Mouse (Mus musculus) thymus, adult 2 months (tissue): ENCODE results near the gene Osbpl3. TPM values are rescaled to one million over a fixed set of nuclear protein-coding genes. Genes with fewer than 3 reads are reported as not detected.
A peak's percentile ranks its signal among the peaks of the same experiment; 100 is the strongest.

Source experiments
- DNase-seq: peaks from one replicate; pipeline ENCODE4 v3.0.0; 2021
- H3K27ac ChIP-seq: fragments of 200-500 bp; 2 replicates; pipeline ENCODE4 v1.5.1; 2012; ENCODE audit warnings: low read length, control low read depth; ENCODE audit not compliant: control insufficient read depth, insufficient read depth
- H3K27me3 ChIP-seq: fragments of 200-500 bp; 2 replicates; pipeline ENCODE4 v1.6.1; 2012; ENCODE audit warnings: mild to moderate bottlenecking, low read length, moderate library complexity, mixed read lengths; ENCODE audit not compliant: control insufficient read depth, insufficient read depth
- H3K36me3 ChIP-seq: fragments of 200-500 bp; 2 replicates; pipeline ENCODE4 v1.6.1; 2012; ENCODE audit warnings: mild to moderate bottlenecking, low read length, moderate library complexity; ENCODE audit not compliant: control insufficient read depth, insufficient read depth
- H3K4me1 ChIP-seq: fragments of 200-500 bp; replicated peaks from 2 replicates; pipeline ENCODE4 v1.6.1; 2012; ENCODE audit warnings: low read length; ENCODE audit not compliant: control insufficient read depth, insufficient read depth
- H3K4me3 ChIP-seq: fragments of 200-500 bp; 2 replicates; pipeline ENCODE4 v1.5.1; 2012; ENCODE audit warnings: mild to moderate bottlenecking, low read length, control low read depth, moderate library complexity; ENCODE audit not compliant: control insufficient read depth, insufficient read depth
- CTCF ChIP-seq: fragments of 200-500 bp; IDR thresholded peaks from 2 replicates; pipeline ENCODE4 v1.5.1; 2012; ENCODE audit warnings: mild to moderate bottlenecking, control low read depth, low read length, moderate library complexity, borderline replicate concordance; ENCODE audit not compliant: control insufficient read depth, poor library complexity, insufficient read depth; ENCODE audit errors: extremely low read depth
- POLR2A ChIP-seq: fragments of 200-500 bp; IDR thresholded peaks from 2 replicates; pipeline ENCODE4 v1.6.1; 2012; ENCODE audit warnings: mild to moderate bottlenecking, low read length, control low read depth, moderate library complexity; ENCODE audit not compliant: control insufficient read depth, poor library complexity, insufficient read depth; ENCODE audit errors: extremely low read depth
- WGBS: fragments of 180-500 bp; shearing (Covaris S2); methylation state at CpG from one replicate; pipeline ENCODE4 v1.1.7; 2018; 5-methylcytosine and 5-hydroxymethylcytosine counted together
- polyA plus RNA-seq: library from polyadenylated mRNA; depleted of rRNA; stranded (reverse); fragments of >200 nt; gene quantifications from 2 replicates; pipeline ENCODE4 v1.2.3, GENCODE M21; 2012; rRNA removed

The Osbpl3 gene
- 6.7 and 8.2 TPM in 2 replicates for polyA plus RNA-seq

DNA sequence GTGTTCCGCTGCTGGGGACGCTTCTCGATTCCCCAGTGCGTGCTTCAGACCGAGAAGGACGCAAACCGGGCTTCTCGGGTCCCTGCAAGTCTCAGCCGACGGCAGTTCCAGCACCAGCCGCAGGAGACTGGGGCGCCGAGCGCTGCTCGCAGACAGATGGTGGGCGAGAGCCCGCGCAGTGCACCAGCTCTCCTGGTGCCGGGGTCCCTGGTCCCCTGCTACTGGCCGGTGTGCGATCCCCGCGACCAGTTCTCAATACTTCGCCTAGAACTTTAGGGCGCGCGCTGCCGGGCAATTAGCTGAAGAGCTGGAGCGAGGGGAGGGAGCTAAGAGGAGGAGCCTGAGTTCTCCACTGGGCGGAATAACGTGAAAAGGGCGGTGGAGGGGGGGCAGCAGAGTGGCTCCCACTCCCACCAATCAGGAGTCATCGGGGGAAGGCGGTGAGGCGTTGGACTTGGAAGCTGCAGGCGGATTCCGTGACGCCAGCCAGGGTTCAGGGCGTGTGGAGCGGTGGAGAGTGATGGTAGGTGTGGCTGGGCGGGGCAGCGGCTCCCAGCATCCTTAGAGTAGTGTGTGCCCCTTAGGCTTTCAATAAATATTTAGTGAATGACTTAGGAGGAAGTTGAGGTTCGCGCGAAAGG is at the start of gene Osbpl3:
Osbpl3 (minus strand) TSS at position 373 of the 641 bp plus-strand sequence.
- no peak within 1 kb of the TSS for H3K27ac ChIP-seq
- WGBS: under 1% methylated on average over 45 of the region's 45 CpGs
- H3K4me3 ChIP-seq: peak within 1 kb of the TSS; percentile 71
- H3K4me1 ChIP-seq: peaks cover 10% of the 10 kb centered on the region
- peak; percentile 82 for DNase-seq
- TF ChIP-seq POLR2A (no peak), CTCF (peak; percentile 66; the same call in 1 of the 2 replicates)
- H3K36me3 ChIP-seq: no peaks in the 10 kb centered on the region
- no peaks in the 10 kb centered on the region for H3K27me3 ChIP-seq

DNA sequence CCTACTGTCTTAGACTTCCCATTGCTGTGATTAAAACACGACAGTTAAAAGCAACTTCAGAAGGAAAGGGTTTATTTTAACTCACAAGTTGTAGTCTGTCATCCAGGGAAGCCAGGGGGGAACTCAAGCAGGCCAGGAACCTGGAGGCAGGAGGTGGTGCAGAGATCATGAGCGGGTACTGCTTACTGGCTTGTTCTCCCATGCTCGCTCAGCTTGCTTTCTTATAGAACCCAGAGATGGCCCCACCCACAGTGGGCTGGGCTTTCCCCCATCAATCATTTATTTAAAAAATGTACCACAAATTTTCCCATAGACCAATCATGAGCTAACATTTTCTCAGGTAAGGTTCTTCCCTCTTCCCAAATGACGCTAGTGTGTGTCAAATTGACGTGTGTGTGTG is 49.5 kb upstream of the Osbpl3 start:
- DNase-seq: no peak
- Histone ChIP-seq H3K36me3 (no peaks in the 10 kb centered on the region), H3K4me3 (no peak overlapping the region), H3K4me1 (0 out of 2 replicates have a peak, but pooled peaks cover 4% of the 10 kb centered on the region), H3K27me3 (no peaks in the 10 kb centered on the region), H3K27ac (no peak overlapping the region)
- WGBS: 95% methylated on average over 5 of the region's 5 CpGs
- TF ChIP-seq POLR2A (no peak), CTCF (no peak)

DNA sequence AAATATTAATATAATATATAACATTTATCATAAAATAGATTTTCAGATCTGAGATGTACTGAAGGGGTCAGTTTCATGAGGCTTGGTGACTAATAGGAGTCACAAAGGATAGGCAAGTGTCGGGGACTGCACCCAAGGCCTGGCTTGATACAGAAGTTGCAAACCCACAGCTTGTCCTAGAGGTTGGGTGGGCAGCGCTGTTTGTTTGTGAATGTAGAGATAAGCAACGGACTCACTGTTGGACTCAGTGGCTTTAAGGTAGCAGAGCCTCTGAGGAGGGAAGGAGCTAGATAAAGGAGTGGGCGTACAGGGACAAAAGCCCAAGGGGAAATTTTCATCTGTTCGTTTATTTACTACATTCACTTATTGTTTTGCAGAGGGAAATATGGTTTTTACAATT is 48.7 kb upstream of the Osbpl3 start:
- TF ChIP-seq POLR2A (no peak), CTCF (no peak)
- H3K27me3 ChIP-seq: no peaks in the 10 kb centered on the region
- no peak overlapping the region for H3K4me3 ChIP-seq
- no peaks in the 10 kb centered on the region for H3K36me3 ChIP-seq
- 0 out of 2 replicates have a peak, but pooled peaks cover 4% of the 10 kb centered on the region for H3K4me1 ChIP-seq
- no peak overlapping the region for H3K27ac ChIP-seq
- 99% methylated on average over 5 of the region's 5 CpGs for whole genome bisulfite sequencing
- DNase-seq: no peak

DNA sequence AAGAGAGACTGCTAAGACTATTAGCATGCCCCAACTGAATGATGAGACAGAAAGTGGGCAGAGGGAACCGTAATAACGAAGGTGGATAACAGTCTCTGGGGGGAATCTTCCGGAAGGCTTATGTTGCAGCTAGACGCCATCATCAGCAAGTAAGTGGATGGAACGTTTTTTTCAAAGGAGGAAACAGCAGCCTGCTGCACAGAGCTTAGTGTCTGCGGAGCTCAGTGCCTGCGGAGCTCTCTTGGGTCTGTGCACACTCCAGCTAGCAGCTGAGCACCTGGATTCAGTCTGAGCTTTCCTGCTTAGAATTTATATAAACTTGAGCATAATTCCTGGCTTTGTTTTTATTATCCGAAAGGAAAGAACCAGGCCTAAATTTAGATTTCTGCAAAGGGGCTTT is 47.8 kb upstream of the Osbpl3 start:
- no peak overlapping the region for H3K27ac ChIP-seq
- TF ChIP-seq CTCF: no peak
- no peak for TF ChIP-seq POLR2A
- no peaks in the 10 kb centered on the region for H3K27me3 ChIP-seq
- H3K4me1 ChIP-seq: 0 out of 2 replicates have a peak, but pooled peaks cover 4% of the 10 kb centered on the region
- 83% methylated on average over 8 of the region's 8 CpGs for WGBS
- H3K4me3 ChIP-seq: no peak overlapping the region
- no peak for DNase-seq
- H3K36me3 ChIP-seq: no peaks in the 10 kb centered on the region

DNA sequence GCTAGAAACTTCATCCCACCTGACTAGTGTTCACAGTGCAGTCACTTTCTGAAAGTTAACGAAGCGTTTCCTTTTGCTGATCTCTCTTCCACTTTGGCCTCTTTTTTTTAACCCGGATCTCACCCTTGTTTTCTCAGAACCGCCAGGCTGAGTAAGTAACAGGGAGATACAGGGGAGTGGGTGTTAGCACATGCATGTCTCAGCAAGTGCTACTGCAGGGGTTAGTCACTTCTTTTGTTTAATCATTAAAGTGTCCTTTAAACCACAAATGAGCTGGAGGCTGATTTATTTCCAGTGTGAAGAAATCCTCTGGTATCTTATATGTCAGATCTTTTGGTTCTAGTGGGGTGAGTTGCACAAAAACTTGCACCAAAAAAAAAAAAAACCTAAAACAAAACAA is 47.0 kb upstream of the Osbpl3 start:
- 0 out of 2 replicates have a peak, but pooled peaks cover 4% of the 10 kb centered on the region for H3K4me1 ChIP-seq
- H3K4me3 ChIP-seq: no peak overlapping the region
- H3K27ac ChIP-seq: no peak overlapping the region
- H3K27me3 ChIP-seq: no peaks in the 10 kb centered on the region
- no peaks in the 10 kb centered on the region for H3K36me3 ChIP-seq
- WGBS: 77% methylated on average over 4 of the region's 4 CpGs
- no peak for TF ChIP-seq POLR2A
- no peak for TF ChIP-seq CTCF
- DNase-seq: no peak

DNA sequence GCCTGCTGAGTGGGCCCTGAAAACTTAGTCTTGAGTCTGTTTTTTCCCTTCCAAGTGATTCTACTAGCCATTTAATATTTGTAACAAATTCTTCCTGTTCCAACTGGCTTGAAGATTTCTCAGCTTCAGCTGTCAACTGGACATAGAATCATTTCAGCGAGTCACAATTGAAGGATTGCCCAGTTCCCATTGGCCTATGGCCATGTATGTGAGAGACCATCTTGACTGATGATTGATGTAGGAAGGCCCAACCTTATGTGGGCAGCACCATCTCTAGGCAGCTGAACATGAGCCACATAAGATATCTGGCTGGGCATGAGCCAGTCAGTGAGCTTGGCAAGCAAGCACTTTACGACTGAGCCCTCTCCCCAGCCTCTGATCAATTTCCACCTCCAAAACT is 42.3 kb upstream of the Osbpl3 start:
- TF ChIP-seq POLR2A (no peak), CTCF (no peak)
- DNase-seq: no peak
- Histone ChIP-seq H3K36me3 (no peaks in the 10 kb centered on the region), H3K27ac (no peak overlapping the region), H3K27me3 (no peaks in the 10 kb centered on the region), H3K4me3 (no peak overlapping the region), H3K4me1 (0 out of 2 replicates have a peak, but pooled peaks cover 4% of the 10 kb centered on the region)
- 94% methylated on average over 2 of the region's 2 CpGs for WGBS

DNA sequence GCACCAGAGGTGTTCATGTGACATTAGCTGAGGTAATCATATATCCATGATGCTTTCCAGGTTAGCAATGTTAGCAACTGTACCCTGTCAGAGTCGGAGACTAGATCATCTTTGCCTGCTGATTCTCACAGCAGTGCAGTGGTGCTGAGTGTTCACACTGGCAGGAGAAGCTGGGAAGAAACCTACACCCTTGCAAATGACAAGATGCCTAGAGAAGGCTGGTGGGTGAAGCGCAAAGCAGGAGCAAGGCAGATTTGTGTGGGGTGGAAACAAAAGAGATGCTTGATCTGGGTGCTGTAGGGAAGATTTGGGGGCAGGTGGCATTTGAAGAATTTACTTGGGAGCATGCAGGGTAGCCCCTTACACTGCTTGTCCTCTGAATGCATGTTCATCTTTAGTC is 34.5 kb upstream of the Osbpl3 start:
- DNase-seq: no peak
- H3K4me3 ChIP-seq: no peak overlapping the region
- H3K36me3 ChIP-seq: no peaks in the 10 kb centered on the region
- H3K27me3 ChIP-seq: no peaks in the 10 kb centered on the region
- no peak for TF ChIP-seq POLR2A
- no peak for TF ChIP-seq CTCF
- 96% methylated on average over 2 of the region's 2 CpGs for WGBS
- H3K4me1 ChIP-seq: no peaks in the 10 kb centered on the region
- no peak overlapping the region for H3K27ac ChIP-seq
